Mouse (Mus musculus): ENCODE results near the gene Alg12. TPM values are rescaled to one million over a fixed set of nuclear protein-coding genes. Genes with fewer than 3 reads are reported as not detected.
"Not testable (repeated sequence)": the region's sequence is repeated elsewhere in the genome, so short reads cannot be mapped to it uniquely, and the experiment has no call there.

Gene Alg12
- total RNA-seq, 2 experiments from 2014 or later = 13.0 to 13.6 TPM

DNA sequence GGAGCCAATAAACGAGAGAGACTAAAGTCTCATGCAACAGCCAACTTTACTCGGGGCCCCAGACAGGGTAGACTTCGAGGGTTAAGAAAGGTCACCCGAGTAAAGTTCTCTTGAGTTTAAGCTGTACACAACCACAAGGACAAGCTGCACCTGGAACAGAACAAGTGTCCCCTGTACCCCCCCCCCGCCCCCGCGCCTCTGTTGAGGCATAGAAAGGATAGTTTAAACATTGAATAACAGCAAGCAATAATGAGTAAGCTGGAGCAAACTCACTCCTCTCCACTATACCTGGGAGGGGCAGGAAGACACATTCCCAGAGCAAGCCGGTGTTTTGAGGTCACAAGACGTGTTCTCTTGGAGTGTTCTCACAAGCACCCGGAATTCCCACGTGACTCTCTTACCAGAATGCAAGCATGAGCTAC lies 19.2 kb downstream of the Alg12 start:
- no peak for DNase-seq (ENCODE audit: low spot score in 2 of 2)

DNA sequence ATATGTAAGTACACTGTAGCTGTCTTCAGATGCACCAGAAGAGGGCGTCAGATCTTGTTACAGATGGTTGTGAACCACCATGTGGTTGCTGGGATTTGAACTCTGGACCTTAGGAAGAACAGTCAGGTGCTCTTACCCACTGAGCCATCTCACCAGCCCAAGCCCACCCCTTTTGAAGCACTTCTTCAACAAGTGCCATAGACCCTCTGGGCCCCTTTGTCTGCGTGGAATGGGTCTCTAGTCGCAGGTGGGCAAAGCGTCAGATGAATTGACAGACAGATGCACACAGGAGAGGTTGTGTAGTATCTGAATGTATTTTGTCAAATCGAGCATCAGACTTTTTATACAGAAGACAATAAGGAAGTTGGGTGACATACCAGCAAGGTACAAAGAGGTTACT lies 24.4 kb downstream of the Alg12 start:
- not testable (repeated sequence) for DNase-seq (ENCODE audit: low spot score in 2 of 2)

DNA sequence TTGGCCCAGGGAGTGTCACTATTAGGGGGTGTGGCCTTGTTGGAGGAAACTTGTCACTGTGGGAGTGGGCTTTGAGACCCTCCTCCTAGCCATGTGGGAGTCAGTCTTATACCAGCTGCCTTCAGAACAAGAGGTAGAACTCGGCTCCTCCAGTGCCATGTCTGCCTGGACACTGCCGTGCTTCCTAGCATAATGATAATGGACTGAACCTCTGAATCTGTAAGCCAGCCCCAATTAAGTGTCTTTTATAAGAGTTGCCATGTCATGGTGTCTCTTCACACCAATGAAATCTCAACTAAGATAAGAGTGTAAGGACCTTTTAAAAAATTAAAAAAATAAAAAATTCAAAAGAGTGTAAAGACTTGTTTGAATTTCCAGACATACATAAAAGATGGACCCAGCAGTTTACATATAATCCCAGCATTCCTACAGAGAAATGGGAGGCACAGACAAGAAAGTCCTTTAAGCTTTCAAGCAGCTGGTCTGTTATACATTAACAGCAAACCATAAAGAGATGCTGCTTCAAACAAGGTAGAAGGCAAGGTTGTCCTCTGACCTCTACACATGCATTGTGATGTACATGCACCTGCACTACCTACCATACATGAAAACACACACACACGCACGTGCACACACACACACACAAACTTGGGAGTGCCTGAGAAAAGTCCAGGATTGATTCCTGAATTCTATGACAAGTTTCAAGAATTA lies 26.8 kb downstream of the Alg12 start:
- no peak for DNase-seq (ENCODE audit: low spot score in 2 of 2)

DNA sequence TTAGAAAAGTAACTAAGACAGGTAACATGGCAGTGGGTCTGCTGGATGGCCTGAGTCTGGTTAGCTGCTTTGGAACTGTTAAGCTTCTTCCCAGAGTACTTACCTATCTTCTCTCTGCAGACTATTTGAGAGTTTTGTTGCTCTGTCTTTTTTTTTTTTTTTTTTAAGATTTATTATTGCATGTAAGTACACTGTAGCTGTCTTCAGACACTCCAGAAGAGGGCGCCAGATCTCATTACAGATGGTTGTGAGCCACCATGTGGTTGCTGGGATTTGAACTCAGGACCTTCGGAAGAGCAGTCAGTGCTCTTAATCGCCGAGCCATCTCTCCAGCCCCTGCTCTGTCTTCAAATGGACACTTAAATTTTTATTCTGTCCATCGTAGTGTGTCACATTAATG lies 44.5 kb downstream of the Alg12 start:
- DNase-seq (ENCODE audit: low spot score in 2 of 2) = not testable (repeated sequence)

DNA sequence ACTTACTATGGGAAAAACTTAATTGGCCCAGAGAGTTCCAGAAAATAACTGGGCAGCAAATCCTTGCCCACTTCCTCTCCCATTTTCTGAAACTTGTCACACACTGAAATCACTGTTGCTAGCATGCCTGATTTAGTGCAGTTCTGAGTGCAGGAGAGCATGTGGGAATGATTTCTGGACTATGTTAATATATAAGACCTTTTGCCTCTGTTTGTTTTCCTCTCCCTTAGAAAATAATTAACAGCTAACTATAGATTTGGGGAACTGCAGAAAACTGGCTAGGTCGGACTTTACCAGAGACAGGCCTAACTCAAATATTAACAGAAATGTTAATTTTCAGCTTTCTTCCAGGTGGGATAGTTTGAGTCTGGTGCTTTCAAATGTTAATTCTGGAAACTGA lies 50.6 kb downstream of the Alg12 start:
- no peak for DNase-seq (ENCODE audit: low spot score in 2 of 2)

GRCm38 (mm10) chr15:88766139-88766538 lies 53.0 kb downstream of the Alg12 start:
- not testable (repeated sequence) for DNase-seq (ENCODE audit: low spot score in 2 of 2)

- no peak for DNase-seq (ENCODE audit: low spot score in 2 of 2)
Observed at GRCm38 (mm10) chr15:88761551-88761950, 57.6 kb downstream of the Alg12 start.

GRCm38 (mm10) chr15:88758061-88758460 lies 61.1 kb downstream of the Alg12 start:
- no peak for DNase-seq (ENCODE audit: low spot score in 2 of 2)

DNA sequence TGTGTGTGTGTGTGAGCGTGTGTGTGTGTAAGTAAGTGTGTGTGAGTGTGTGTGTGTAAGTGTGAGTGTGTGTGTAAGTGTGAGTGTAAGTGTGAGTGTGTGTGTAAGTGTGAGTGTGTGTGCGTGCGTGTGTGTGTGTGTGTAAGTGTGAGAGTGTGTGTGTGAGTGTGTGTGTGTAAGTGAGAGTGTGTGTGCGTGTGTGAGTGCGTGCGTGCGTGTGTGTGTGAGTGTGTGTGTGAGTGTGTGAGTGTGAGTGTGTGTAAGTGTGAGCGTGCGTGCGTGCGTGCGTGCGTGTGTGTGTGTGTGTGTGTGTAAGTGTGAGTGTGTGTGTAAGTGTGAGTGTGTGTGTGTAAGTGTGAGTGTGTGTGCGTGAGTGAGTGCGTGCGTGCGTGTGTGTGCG lies 63.4 kb downstream of the Alg12 start:
- no peak for DNase-seq (ENCODE audit: low spot score in 2 of 2)

Other genes with a start within 250 kb of the Alg12 start
- gene Zdhhc25, start 219.0 kb downstream of the Alg12 start, total RNA-seq (2021) = not detected
- 10 to 100 TPM; 49.9 to 53.0 TPM for gene Brd1, start 85.1 kb downstream of the Alg12 start, total RNA-seq (2021)
- gene Zbed4, start 67.7 kb downstream of the Alg12 start, total RNA-seq (2021) = 1 to 10 TPM; 9.3 to 9.7 TPM
- gene Creld2, start 328 bp upstream of the Alg12 start, total RNA-seq (2021) = 10 to 100 TPM; 26.6 to 33.3 TPM
- gene Pim3, start 42.9 kb upstream of the Alg12 start, total RNA-seq (2021) = 10 to 100 TPM; 36.3 to 45.9 TPM
- gene Ttll8, start 135.1 kb upstream of the Alg12 start, total RNA-seq (2021) = 1 to 10 TPM in 1 of 2 experiments, under 1 TPM in 1; 0.87 to 2.2 TPM
- gene Mlc1, start 159.7 kb upstream of the Alg12 start, total RNA-seq (2021) = 100 to 1,000 TPM; 101 to 104 TPM
- gene Mov10l1, start 163.6 kb upstream of the Alg12 start, total RNA-seq (2021) = not detected
- gene Panx2, start 240.4 kb upstream of the Alg12 start, total RNA-seq (2021) = 100 to 1,000 TPM; 107 to 114 TPM